Mouse (Mus musculus): ENCODE measurements at regions not wholly inside any gene's neighbourhood (a gene's known extent, or its start where the extent isn't known, plus 50 kb on each side); places are given as distances from the start of the nearest gene placed in this dataset.

DNA sequence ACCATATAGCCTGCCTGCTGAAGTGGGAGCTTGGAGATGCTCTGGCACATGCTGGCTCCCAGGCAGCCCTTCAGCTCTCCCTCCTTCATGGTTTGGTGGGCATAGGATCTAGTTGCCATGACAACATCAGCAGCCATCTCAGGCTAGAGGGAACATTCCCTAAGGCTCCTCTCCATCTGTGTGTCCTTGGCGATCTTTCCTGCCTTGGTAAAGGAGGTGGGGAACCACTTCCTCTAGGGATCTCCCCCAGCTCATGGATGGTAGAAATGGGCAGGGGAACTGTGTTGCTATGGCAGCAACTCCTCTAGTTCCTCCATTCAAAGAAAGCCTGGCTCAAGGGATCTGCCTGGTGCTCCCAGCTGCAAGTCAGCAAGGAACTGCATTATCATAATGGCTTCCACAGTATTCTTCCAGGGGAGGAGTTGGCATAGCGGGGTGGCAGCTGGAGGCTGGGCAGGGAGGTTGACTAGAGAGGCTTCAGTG is 74.6 kb upstream of the Gpr158 start:
- in situ Hi-C loops (cut with MboI; ENCODE audit: low pct_ligation_motif_present, low pct_unique_long_range_greater_than_20kb, low sequenced_read_pairs) (no loop called here), dilution Hi-C loops (cut with MboI; ENCODE audit: extremely low pct_ligation_motif_present, extremely low pct_unique_long_range_greater_than_20kb, low sequenced_read_pairs) (no loop called here)
- Histone ChIP-seq H3K4me1 (ENCODE audit: control insufficient read depth in 1 of 2, insufficient read depth in 2 of 2) (no peaks in the 10 kb centered on the region), H3K27me3 (replicated peaks) (no peaks in the 10 kb centered on the region), H3K36me3 (replicated peaks in 1 of 2; ENCODE audit: control insufficient read depth in 1 of 2, insufficient read depth in 1 of 2, low read length in 1 of 2) (no peaks in the 10 kb centered on the region), H3K27ac (ENCODE audit: insufficient read depth, low read depth) (no peak overlapping the region), H3K4me3 (replicated peaks in 1 of 3; ENCODE audit: low read depth in 2 of 3, low read length in 2 of 3, poor library complexity in 1 of 3) (no peak overlapping the region), H3K79me2 (replicated peaks; ENCODE audit: control insufficient read depth, extremely low read depth, insufficient read depth, poor library complexity, severe bottlenecking) (no peaks in the 10 kb centered on the region), H3K9ac (ENCODE audit: insufficient read depth, low read depth) (no peak overlapping the region), H3K4me2 (ENCODE audit: insufficient read depth, low read depth, poor library complexity, severe bottlenecking) (no peak overlapping the region), H3K9me3 (replicated peaks; ENCODE audit: low read length) (no peaks in the 10 kb centered on the region)
- DNase-seq (ENCODE audit: extremely low read depth) = no peak
- TF ChIP-seq USF2 (conservative IDR thresholded peaks at IDR 0.05; ENCODE audit: low read depth, low read length) (no peak), MXI1 (IDR thresholded peaks at IDR 0.05; ENCODE audit: low read depth, low read length) (no peak), JUN (IDR thresholded peaks at IDR 0.05; ENCODE audit: insufficient read depth, low read depth, low read length) (no peak), RCOR1 (conservative IDR thresholded peaks at IDR 0.05; ENCODE audit: low read depth, low read length) (no peak), GABPA (IDR thresholded peaks at IDR 0.05; ENCODE audit: insufficient replicate concordance, low read depth, low read length) (no peak), UBTF (IDR thresholded peaks at IDR 0.05; ENCODE audit: low read depth, low read length) (no peak), POLR2AphosphoS2 (IDR thresholded peaks at IDR 0.05; ENCODE audit: low read depth, low read length) (no peak), NRF1 (IDR thresholded peaks at IDR 0.05; ENCODE audit: low read depth, low read length) (no peak), JUND (conservative IDR thresholded peaks at IDR 0.05; ENCODE audit: low read depth, low read length) (no peak), ZNF384 (IDR thresholded peaks at IDR 0.05; ENCODE audit: low read depth, low read length) (no peak), EP300 (IDR thresholded peaks at IDR 0.05; ENCODE audit: low read length) (no peak)

DNA sequence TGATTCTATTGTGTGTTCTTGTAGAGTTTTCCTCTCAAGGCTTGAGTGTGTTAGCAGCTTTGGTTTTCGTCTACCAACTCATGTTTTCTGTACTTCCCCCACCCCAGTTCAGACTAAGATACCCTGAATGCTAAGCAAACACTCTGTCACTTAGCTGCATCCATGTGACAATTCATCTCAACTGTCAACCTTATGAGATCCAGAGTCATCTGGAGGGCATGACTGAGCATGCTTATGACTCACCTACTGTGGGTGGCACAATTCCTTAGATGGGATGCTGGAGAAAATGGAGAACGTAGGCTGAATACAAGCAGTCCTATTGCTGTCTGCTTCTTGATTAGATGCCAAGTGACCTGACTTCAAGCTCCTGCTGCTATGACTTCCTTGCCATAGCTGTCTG is 73.3 kb upstream of the Gpr158 start:
- H3K4me3 ChIP-seq (replicated peaks in 1 of 3; ENCODE audit: low read depth in 2 of 3, low read length in 2 of 3, poor library complexity in 1 of 3) = no peak overlapping the region
- in situ Hi-C loops (cut with MboI; ENCODE audit: low pct_ligation_motif_present, low pct_unique_long_range_greater_than_20kb, low sequenced_read_pairs) = no loop called here
- no peak for DNase-seq (ENCODE audit: extremely low read depth)
- H3K27ac ChIP-seq (ENCODE audit: insufficient read depth, low read depth) = no peak overlapping the region
- H3K9me3 ChIP-seq (replicated peaks; ENCODE audit: low read length) = no peaks in the 10 kb centered on the region
- H3K36me3 ChIP-seq (replicated peaks in 1 of 2; ENCODE audit: control insufficient read depth in 1 of 2, insufficient read depth in 1 of 2, low read length in 1 of 2) = no peaks in the 10 kb centered on the region
- H3K4me2 ChIP-seq (ENCODE audit: insufficient read depth, low read depth, poor library complexity, severe bottlenecking) = peak overlapping the region; percentile 41
- H3K79me2 ChIP-seq (replicated peaks; ENCODE audit: control insufficient read depth, extremely low read depth, insufficient read depth, poor library complexity, severe bottlenecking) = no peaks in the 10 kb centered on the region
- no peak overlapping the region for H3K9ac ChIP-seq (ENCODE audit: insufficient read depth, low read depth)
- H3K27me3 ChIP-seq (replicated peaks) = no peaks in the 10 kb centered on the region
- TF ChIP-seq RAD21 (IDR thresholded peaks at IDR 0.05; ENCODE audit: low read depth, low read length) (no peak), RCOR1 (conservative IDR thresholded peaks at IDR 0.05; ENCODE audit: low read depth, low read length) (no peak), BHLHE40 (IDR thresholded peaks at IDR 0.05; ENCODE audit: low read depth, low read length) (no peak), NRF1 (IDR thresholded peaks at IDR 0.05; ENCODE audit: low read depth, low read length) (no peak), USF2 (conservative IDR thresholded peaks at IDR 0.05; ENCODE audit: low read depth, low read length) (no peak), SIN3A (IDR thresholded peaks at IDR 0.05; ENCODE audit: low read length) (no peak), POLR2A (IDR thresholded peaks at IDR 0.05; ENCODE audit: low read depth, low read length) (no peak), TBP (conservative IDR thresholded peaks at IDR 0.05; ENCODE audit: low read depth, low read length) (no peak), MAFK (IDR thresholded peaks at IDR 0.05; ENCODE audit: insufficient replicate concordance, low read length) (no peak), PAX5 (IDR thresholded peaks at IDR 0.05; ENCODE audit: low read length) (no peak), UBTF (IDR thresholded peaks at IDR 0.05; ENCODE audit: low read depth, low read length) (no peak), ETS1 (conservative IDR thresholded peaks at IDR 0.05; ENCODE audit: low read depth, low read length) (no peak), SMC3 (IDR thresholded peaks at IDR 0.05; ENCODE audit: low read depth, low read length) (no peak), HCFC1 (IDR thresholded peaks at IDR 0.05; ENCODE audit: low read depth, low read length) (no peak), MEF2A (IDR thresholded peaks at IDR 0.05; ENCODE audit: borderline replicate concordance, low read depth, low read length) (no peak), CTCF (conservative IDR thresholded peaks at IDR 0.05 in 1 of 2, IDR thresholded peaks at IDR 0.05 in 1 of 2; ENCODE audit: low read depth in 2 of 2, low read length in 2 of 2) (no peak), MYC (IDR thresholded peaks at IDR 0.05; ENCODE audit: low read depth, low read length) (no peak), ZC3H11A (IDR thresholded peaks at IDR 0.05; ENCODE audit: low read depth, low read length) (no peak), MXI1 (IDR thresholded peaks at IDR 0.05; ENCODE audit: low read depth, low read length) (no peak), USF1 (IDR thresholded peaks at IDR 0.05; ENCODE audit: low read depth, low read length) (no peak)
- no peaks in the 10 kb centered on the region for H3K4me1 ChIP-seq (ENCODE audit: control insufficient read depth in 1 of 2, insufficient read depth in 2 of 2)
- dilution Hi-C loops (cut with MboI; ENCODE audit: extremely low pct_ligation_motif_present, extremely low pct_unique_long_range_greater_than_20kb, low sequenced_read_pairs) = no loop called here
